Mouse (Mus musculus) thymus, adult 2 months (tissue): Measurements from ENCODE around the gene Abhd12. TPM values are rescaled to one million over a fixed set of nuclear protein-coding genes. Genes with fewer than 3 reads are reported as not detected.

ENCODE experiments used
- DNase-seq: peaks from one replicate; pipeline ENCODE4 v3.0.0; 2021
- H3K27ac ChIP-seq: fragments of 200-500 bp; 2 replicates; pipeline ENCODE4 v1.5.1; 2012; ENCODE audit warnings: low read length, control low read depth; ENCODE audit not compliant: control insufficient read depth, insufficient read depth
- H3K27me3 ChIP-seq: fragments of 200-500 bp; 2 replicates; pipeline ENCODE4 v1.6.1; 2012; ENCODE audit warnings: mild to moderate bottlenecking, low read length, moderate library complexity, mixed read lengths; ENCODE audit not compliant: control insufficient read depth, insufficient read depth
- H3K36me3 ChIP-seq: fragments of 200-500 bp; 2 replicates; pipeline ENCODE4 v1.6.1; 2012; ENCODE audit warnings: mild to moderate bottlenecking, low read length, moderate library complexity; ENCODE audit not compliant: control insufficient read depth, insufficient read depth
- H3K4me1 ChIP-seq: fragments of 200-500 bp; replicated peaks from 2 replicates; pipeline ENCODE4 v1.6.1; 2012; ENCODE audit warnings: low read length; ENCODE audit not compliant: control insufficient read depth, insufficient read depth
- H3K4me3 ChIP-seq: fragments of 200-500 bp; 2 replicates; pipeline ENCODE4 v1.5.1; 2012; ENCODE audit warnings: mild to moderate bottlenecking, low read length, control low read depth, moderate library complexity; ENCODE audit not compliant: control insufficient read depth, insufficient read depth
- CTCF ChIP-seq: fragments of 200-500 bp; IDR thresholded peaks from 2 replicates; pipeline ENCODE4 v1.5.1; 2012; ENCODE audit warnings: mild to moderate bottlenecking, control low read depth, low read length, moderate library complexity, borderline replicate concordance; ENCODE audit not compliant: control insufficient read depth, poor library complexity, insufficient read depth; ENCODE audit errors: extremely low read depth
- POLR2A ChIP-seq: fragments of 200-500 bp; IDR thresholded peaks from 2 replicates; pipeline ENCODE4 v1.6.1; 2012; ENCODE audit warnings: mild to moderate bottlenecking, low read length, control low read depth, moderate library complexity; ENCODE audit not compliant: control insufficient read depth, poor library complexity, insufficient read depth; ENCODE audit errors: extremely low read depth
- WGBS: fragments of 180-500 bp; shearing (Covaris S2); methylation state at CpG from one replicate; pipeline ENCODE4 v1.1.7; 2018; 5-methylcytosine and 5-hydroxymethylcytosine counted together
- polyA plus RNA-seq: library from polyadenylated mRNA; depleted of rRNA; stranded (reverse); fragments of >200 nt; gene quantifications from 2 replicates; pipeline ENCODE4 v1.2.3, GENCODE M21; 2012

The Abhd12 gene
- polyA plus RNA-seq, 1 experiment, result 63.0 TPM

DNA sequence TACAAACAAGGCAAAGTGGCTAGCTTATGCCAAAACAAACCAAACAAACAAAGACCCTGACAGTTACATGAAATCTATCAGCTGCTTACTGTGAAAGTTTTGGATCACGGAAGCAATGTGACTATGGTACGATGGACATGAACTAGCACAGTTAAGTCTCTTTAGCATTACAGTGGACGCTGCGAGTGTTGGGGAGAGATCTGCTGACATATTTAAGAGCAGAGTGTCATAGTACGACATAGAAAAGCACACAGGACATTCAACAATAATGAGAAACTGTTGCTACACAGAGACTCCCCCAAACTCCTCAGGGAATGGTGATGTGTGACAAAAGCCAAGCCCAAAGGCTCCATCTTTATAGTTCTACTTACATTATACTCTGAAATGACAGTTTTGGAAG lies 39.5 kb upstream of the Abhd12 start:
- no peaks in the 10 kb centered on the region for H3K36me3 ChIP-seq
- TF ChIP-seq CTCF (no peak), POLR2A (no peak)
- DNase-seq, result no peak
- no peaks in the 10 kb centered on the region for H3K4me1 ChIP-seq
- H3K27me3 ChIP-seq, result no peaks in the 10 kb centered on the region
- WGBS, result 98% methylated on average over 5 of the region's 5 CpGs
- no peak overlapping the region for H3K4me3 ChIP-seq
- H3K27ac ChIP-seq, result no peak overlapping the region

DNA sequence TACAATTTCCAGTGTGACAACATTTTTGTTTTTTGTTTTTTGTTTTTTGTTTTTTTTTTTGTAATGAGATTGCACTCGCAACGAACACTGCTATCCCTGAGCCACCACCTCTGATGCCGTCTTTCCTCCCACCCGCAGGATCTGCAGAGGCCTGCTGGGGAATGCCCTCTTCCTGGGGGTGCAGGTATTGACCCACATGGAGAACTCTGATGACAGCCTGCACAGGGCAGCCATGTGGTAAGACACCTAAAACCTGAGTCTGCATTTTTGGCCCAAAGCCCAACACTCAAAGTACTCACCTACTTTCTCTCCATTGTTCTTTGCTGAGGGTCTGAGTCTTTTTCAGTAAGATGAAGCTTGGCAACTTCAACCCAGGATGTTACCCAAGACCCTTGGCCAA lies 30.1 kb upstream of the Abhd12 start:
- H3K27ac ChIP-seq, result no peak overlapping the region
- no peak for DNase-seq
- no peaks in the 10 kb centered on the region for H3K4me1 ChIP-seq
- no peaks in the 10 kb centered on the region for H3K36me3 ChIP-seq
- no peak overlapping the region for H3K4me3 ChIP-seq
- TF ChIP-seq POLR2A (no peak), CTCF (no peak)
- no peaks in the 10 kb centered on the region for H3K27me3 ChIP-seq
- WGBS, result 96% methylated on average over 4 of the region's 4 CpGs

DNA sequence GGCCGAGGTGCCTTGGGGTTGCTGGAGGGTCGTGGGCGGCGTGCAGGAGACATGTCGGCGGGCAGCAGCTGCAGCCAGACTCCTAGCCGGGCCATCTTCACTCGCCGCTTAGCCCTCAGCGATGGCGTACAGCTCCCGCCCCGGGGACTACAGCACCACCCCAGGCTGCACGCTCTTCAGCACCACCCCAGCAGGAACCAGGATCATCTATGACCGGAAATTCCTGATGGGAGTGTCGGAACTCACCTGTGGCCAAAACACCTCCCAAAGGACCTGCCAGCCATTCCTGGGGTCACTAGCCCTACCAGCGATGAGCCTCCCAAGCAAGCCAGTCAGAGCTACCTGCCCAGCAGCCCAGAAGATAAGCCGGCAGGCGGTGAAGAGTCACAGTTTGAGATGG lies 28.9 kb upstream of the Abhd12 start:
- WGBS, result 95% methylated on average over 19 of the region's 19 CpGs
- Histone ChIP-seq H3K27me3 (no peaks in the 10 kb centered on the region), H3K4me3 (no peak overlapping the region), H3K4me1 (no peaks in the 10 kb centered on the region), H3K36me3 (no peaks in the 10 kb centered on the region), H3K27ac (no peak overlapping the region)
- no peak for DNase-seq
- TF ChIP-seq CTCF, result no peak
- no peak for TF ChIP-seq POLR2A

DNA sequence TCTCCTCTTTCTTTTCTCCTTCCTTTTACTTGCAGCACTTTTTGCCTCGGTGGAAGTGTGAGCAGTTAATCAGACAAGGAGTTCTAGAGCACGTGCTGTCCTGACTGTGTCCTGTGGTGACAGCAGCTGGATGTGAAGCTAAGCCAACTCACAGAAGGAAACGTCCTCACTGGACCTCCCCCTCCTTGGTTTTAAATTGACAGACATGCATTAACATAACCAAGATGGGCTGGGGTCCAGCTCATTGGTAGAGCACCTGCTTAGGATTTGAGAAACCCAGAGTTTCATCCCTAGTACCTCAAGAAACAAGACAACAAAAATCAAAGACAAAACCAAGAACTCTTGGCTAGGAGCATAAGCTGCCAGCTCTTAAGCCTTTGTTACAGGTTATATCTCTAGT lies 26.3 kb upstream of the Abhd12 start:
- no peak overlapping the region for H3K4me3 ChIP-seq
- no peaks in the 10 kb centered on the region for H3K4me1 ChIP-seq
- H3K27ac ChIP-seq, result no peak overlapping the region
- DNase-seq, result no peak
- no peaks in the 10 kb centered on the region for H3K36me3 ChIP-seq
- 80% methylated on average over 3 of the region's 3 CpGs for WGBS
- no peaks in the 10 kb centered on the region for H3K27me3 ChIP-seq
- TF ChIP-seq POLR2A (no peak), CTCF (no peak)

DNA sequence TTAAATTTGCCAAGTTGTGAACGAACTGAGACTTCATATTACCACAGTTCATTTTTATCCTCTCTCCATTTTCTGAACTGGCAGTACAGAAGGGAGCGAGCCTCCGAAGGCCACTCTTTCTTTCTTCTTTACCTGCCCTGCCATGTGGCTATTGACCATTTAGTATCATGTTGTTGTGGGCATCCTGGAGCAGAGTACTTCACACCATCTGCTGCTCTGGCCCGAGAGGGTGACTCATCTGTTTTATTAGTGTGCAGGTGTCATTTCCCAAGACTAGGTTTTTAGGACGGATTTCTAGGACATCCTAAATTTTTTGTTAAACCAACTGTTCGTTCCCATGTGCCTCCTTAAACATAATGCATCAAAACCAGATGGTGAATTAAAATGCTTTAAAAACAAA lies 24.6 kb upstream of the Abhd12 start:
- TF ChIP-seq POLR2A (no peak), CTCF (no peak)
- no peaks in the 10 kb centered on the region for H3K27me3 ChIP-seq
- 96% methylated on average over 6 of the region's 6 CpGs for WGBS
- H3K4me3 ChIP-seq, result no peak overlapping the region
- no peak for DNase-seq
- no peaks in the 10 kb centered on the region for H3K4me1 ChIP-seq
- H3K36me3 ChIP-seq, result no peaks in the 10 kb centered on the region
- H3K27ac ChIP-seq, result no peak overlapping the region

DNA sequence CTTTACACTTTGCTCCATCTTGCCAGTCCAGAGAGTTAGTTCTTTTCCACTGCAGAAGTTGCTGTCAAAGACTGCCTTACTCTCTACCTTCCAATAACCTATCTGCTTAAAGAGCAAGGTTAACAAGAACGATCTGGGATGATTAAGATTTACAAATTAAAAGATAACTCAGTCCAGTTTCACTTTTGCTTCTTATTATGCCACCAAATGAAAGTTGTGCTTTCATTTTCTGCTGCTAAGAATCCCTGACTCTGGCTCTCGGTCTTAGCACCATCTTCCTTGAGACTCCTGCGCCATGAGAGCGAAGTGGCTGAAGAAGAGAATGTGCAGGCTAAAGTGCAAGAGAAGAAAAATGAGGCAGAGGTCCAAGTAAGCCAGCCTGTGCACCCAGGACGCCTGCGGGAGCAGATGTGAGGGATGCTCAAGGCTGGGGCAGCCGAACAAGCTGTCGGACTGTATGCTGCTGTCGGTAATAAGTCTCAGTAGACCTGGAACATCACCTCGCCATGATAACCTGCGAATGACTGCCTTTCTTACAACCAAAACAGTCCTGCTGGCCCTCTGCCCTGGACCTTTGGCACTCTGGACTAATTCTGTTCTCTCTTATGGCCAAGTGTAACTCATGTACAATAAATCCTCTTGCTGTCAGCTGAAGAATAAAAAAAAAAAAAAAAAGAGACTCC lies 22.6 kb upstream of the Abhd12 start:
- peaks cover 4% of the 10 kb centered on the region; the same call in 1 of the 2 replicates for H3K36me3 ChIP-seq
- H3K27me3 ChIP-seq, result no peaks in the 10 kb centered on the region
- 96% methylated on average over 11 of the region's 11 CpGs for WGBS
- no peaks in the 10 kb centered on the region for H3K4me1 ChIP-seq
- H3K27ac ChIP-seq, result no peak overlapping the region
- TF ChIP-seq CTCF (no peak), POLR2A (no peak)
- no peak for DNase-seq
- no peak overlapping the region for H3K4me3 ChIP-seq

DNA sequence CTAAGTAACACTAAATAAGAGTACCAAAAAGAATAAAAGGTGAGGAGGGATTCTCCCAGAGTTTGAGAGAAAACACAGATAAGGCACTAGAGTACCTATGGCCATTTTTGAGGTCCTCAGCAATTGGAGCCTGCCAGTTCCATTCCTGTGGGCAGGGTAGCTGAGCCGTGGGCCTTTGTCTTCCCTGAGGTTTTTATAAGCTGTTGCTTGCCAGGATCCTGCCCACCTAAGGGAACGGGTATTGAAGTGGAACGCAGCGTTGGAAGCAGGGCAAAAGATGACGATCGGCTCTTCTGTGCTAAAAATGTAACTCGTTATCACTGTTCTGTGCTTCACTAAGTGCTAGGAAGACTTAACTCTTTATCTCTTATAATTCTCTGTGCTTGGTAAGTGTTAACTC lies 19.0 kb upstream of the Abhd12 start:
- no peak for DNase-seq
- H3K27me3 ChIP-seq, result no peaks in the 10 kb centered on the region
- H3K4me1 ChIP-seq, result no peaks in the 10 kb centered on the region
- H3K36me3 ChIP-seq, result peaks cover 4% of the 10 kb centered on the region; the same call in 1 of the 2 replicates
- no peak for TF ChIP-seq POLR2A
- TF ChIP-seq CTCF, result no peak
- H3K4me3 ChIP-seq, result no peak overlapping the region
- no peak overlapping the region for H3K27ac ChIP-seq
- 97% methylated on average over 7 of the region's 7 CpGs for WGBS
